Comparison of ENCODE assay signal across 8 mouse cellular contexts in the genomic region with DNA sequence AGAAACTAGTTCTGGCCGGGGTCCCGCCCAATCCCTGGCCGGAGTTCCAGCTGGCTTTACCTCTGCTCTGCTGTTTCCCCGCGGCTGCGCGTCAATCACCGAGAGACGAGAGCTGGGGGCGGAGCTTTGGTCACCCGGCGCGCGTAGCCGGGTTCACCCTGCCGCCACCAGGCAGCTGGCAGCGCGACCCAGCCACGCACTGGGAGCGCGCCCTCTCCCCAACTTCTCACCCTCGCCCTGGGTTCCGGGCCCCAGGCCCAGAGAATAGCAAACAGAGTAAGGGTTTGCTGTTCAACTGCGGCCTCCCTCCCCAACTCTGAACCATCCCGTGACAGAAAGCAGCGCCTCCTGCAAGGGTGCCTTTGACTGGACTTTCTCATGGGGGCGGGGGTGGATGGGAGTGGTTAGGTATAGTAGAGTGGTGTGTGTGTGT. TPM values are rescaled to one million over a fixed set of nuclear protein-coding genes. Genes with fewer than 3 reads are reported as not detected.
DNase-seq lines count a peak whose midpoint lies in the region; ATAC-seq and TF ChIP-seq lines count a peak whose summit lies in the region.

No protein-coding gene starts in this region.

- peak; percentile 96 for DNase-seq in adrenal gland, postnatal 14 days
- DNase-seq in forelimb bud, embryonic 11.5 days (ENCODE audit: low read depth, low spot score): peak; percentile 83
- DNase-seq in left cerebral cortex, adult 18-20 months (ENCODE audit: low spot score in 2 of 2): peak; percentile 64 to 79
- DNase-seq in lung, postnatal 4 days: peak; percentile 84 to 90
- DNase-seq in right cerebral cortex, postnatal 10 days (ENCODE audit: low spot score in 2 of 2): peak; percentile 88 to 90
- DNase-seq in cerebellum, adult 8-10 months: no peak

- H3K4me2 ChIP-seq in hindbrain, embryonic 12.5 days (replicated peaks): peak overlapping the region; percentile 69

- no peaks in the 10 kb centered on the region for H3K9me3 ChIP-seq in ES-Bruce4 (replicated peaks; ENCODE audit: control insufficient read depth, insufficient read depth, low read length, poor library complexity, severe bottlenecking)
- no peaks in the 10 kb centered on the region for H3K9me3 ChIP-seq in hindbrain, embryonic 12.5 days (replicated peaks)

- no peak for TF ChIP-seq CTCF in ES-Bruce4 (IDR thresholded peaks at IDR 0.05; ENCODE audit: low read depth, low read length)

- H3K27me3 ChIP-seq in ES-Bruce4 (ENCODE audit: control insufficient read depth, insufficient read depth, low read length, poor library complexity, severe bottlenecking): peaks cover 48% of the 10 kb centered on the region
- H3K27me3 ChIP-seq in hindbrain, embryonic 12.5 days: peaks cover 6% of the 10 kb centered on the region; the same call in 1 of the 2 replicates

- no peaks in the 10 kb centered on the region for H3K36me3 ChIP-seq in ES-Bruce4 (ENCODE audit: control insufficient read depth, insufficient read depth, low read length, poor library complexity, severe bottlenecking)
- no peaks in the 10 kb centered on the region for H3K36me3 ChIP-seq in hindbrain, embryonic 12.5 days

- no peaks in the 10 kb centered on the region for H3K4me1 ChIP-seq in ES-Bruce4 (ENCODE audit: control insufficient read depth, insufficient read depth, low read length)
- peaks cover 4% of the 10 kb centered on the region for H3K4me1 ChIP-seq in hindbrain, embryonic 12.5 days

- H3K4me3 ChIP-seq in ES-Bruce4 (ENCODE audit: low read depth, low read length): peak overlapping the region; percentile 60
- H3K4me3 ChIP-seq in hindbrain, embryonic 12.5 days: peak overlapping the region; percentile 69

- TF ChIP-seq POLR2A in ES-Bruce4 (IDR thresholded peaks at IDR 0.05; ENCODE audit: insufficient read depth, low read length): no peak

- no peak for TF ChIP-seq EP300 in ES-Bruce4 (IDR thresholded peaks at IDR 0.05; ENCODE audit: insufficient read depth, low read depth, low read length)

- peak; percentile 57 for ATAC-seq in hindbrain, embryonic 12.5 days (ENCODE audit: low FRiP score)

- WGBS in hindbrain, embryonic 12.5 days: 0% methylated on average over 27 of the region's 27 CpGs

- no peak overlapping the region for H3K27ac ChIP-seq in ES-Bruce4 (ENCODE audit: insufficient read depth, low read length)
- H3K27ac ChIP-seq in hindbrain, embryonic 12.5 days: peak overlapping the region; percentile 98

- no peak overlapping the region for H3K9ac ChIP-seq in ES-Bruce4 (ENCODE audit: low read depth, poor library complexity, severe bottlenecking)
- peak overlapping the region; percentile 97 for H3K9ac ChIP-seq in hindbrain, embryonic 12.5 days

RNA-seq across cellular contexts. Expression of gene Meis2, which starts 1.4 kb away (rescaled TPM):
- polyA plus RNA-seq in ES-Bruce4 (2011; ENCODE audit: insufficient read depth, insufficient read length, low read depth, missing spikeins): 1.5 and 2.1 TPM in 2 replicates
- total RNA-seq in adrenal gland, postnatal 14 days (2021): 150 and 159 TPM in 2 replicates
- polyA plus RNA-seq in hindbrain, embryonic 12.5 days (2016; fragmentation: Nextera tagmentation; extraction: Ambion mirVana): 130 and 155 TPM in 2 replicates
- total RNA-seq in left cerebral cortex, adult 18-20 months (2021): 100 to 1,000 TPM; 109 to 117 TPM
